Comparison of ENCODE assay signal across 15 mouse cellular contexts in the genomic region with DNA sequence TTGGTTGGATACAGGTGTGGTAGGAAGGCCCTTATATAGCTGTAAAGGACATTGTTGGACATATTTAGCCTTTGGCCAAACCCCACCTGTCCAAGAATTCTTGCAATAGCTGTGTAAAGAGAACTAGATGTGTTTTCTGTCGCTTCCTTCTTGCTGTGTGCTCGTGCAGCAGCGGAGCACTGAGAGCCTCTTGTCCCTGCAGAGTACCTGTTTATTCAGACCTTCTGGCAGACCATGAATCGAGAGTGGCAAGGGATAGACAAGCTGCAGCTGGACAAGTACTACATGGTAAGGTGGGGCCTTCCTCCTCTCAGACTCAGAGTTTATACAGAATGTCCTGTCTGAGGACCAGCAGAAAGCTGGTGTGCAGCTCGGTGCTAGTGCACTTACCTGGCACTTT.
"Had no signal": no experiment of that assay in that cellular context is flagged by ENCODE, and none has a peak within 500 bp of the region (broad histone marks: within the 10 kb centered on the region; RNA-seq: fewer than 3 reads in every experiment).

No protein-coding gene starts in this region.

- H3K9ac ChIP-seq: neural tube, embryonic 15.5 days; stomach, embryonic 15.5 days had no signal

- H3K9me3 ChIP-seq: neural tube, embryonic 15.5 days; stomach, embryonic 15.5 days had no signal

- H3K27ac ChIP-seq: neural tube, embryonic 15.5 days; stomach, embryonic 15.5 days; stomach, postnatal 0 days had no signal

- H3K4me1 ChIP-seq: stomach, embryonic 15.5 days had no signal

- H3K4me2 ChIP-seq: neural tube, embryonic 15.5 days; stomach, embryonic 15.5 days had no signal

- H3K27me3 ChIP-seq: neural tube, embryonic 15.5 days; stomach, embryonic 15.5 days had no signal

- DNase-seq: retina, postnatal 1 day; right cerebral cortex, adult 18-20 months; right cerebral cortex, postnatal 14 days; right cerebral cortex, postnatal 25 days; right cerebral cortex, postnatal 4 days; spleen, adult 18-20 months; thymus, adult 18-20 months; thymus, adult 2 months; thymus, postnatal 14 days; thymus, postnatal 25 days; thymus, postnatal 36 days; thymus, postnatal 4 days had no signal

- H3K4me3 ChIP-seq: neural tube, embryonic 15.5 days; stomach, embryonic 15.5 days had no signal
